Mouse (Mus musculus) forebrain, embryonic 11.5 days (tissue): ENCODE results near the gene Padi3. TPM values are rescaled to one million over a fixed set of nuclear protein-coding genes. Genes with fewer than 3 reads are reported as not detected.

Experiments used
- ATAC-seq: fragments of 200-750 bp; cut with Nextera tagmentation; replicated peaks from 2 replicates; pipeline ENCODE4 v1.8.0; 2017; ENCODE audit warnings: moderate TSS enrichment; ENCODE audit not compliant: low FRiP score
- DNase-seq: peaks from one replicate; pipeline ENCODE4 v3.0.0-alpha.2; 2017; ENCODE audit warnings: low spot score
- H3K27ac ChIP-seq: fragments of 300-500 bp; sonication (generic); 2 replicates; pipeline ENCODE4 v1.5.1; 2014; ENCODE audit warnings: low read depth, low read length
- H3K27me3 ChIP-seq: fragments of 300-500 bp; sonication (generic); 2 replicates; pipeline ENCODE4 v1.6.1; 2014; ENCODE audit warnings: mild to moderate bottlenecking, low read length, mixed read lengths; ENCODE audit not compliant: control insufficient read depth, insufficient read depth
- H3K36me3 ChIP-seq: fragments of 300-500 bp; sonication (generic); 2 replicates; pipeline ENCODE4 v1.6.1; 2014; ENCODE audit warnings: mild to moderate bottlenecking, low read length, moderate library complexity, mixed read lengths; ENCODE audit not compliant: control insufficient read depth, insufficient read depth
- H3K4me1 ChIP-seq: fragments of 300-500 bp; sonication (generic); replicated peaks from 2 replicates; pipeline ENCODE4 v1.6.1; 2014; ENCODE audit warnings: low read length, mixed read lengths; ENCODE audit not compliant: control insufficient read depth, insufficient read depth
- H3K4me2 ChIP-seq: fragments of 300-500 bp; sonication (generic); 2 replicates; pipeline ENCODE4 v1.6.1; 2014; ENCODE audit warnings: low read depth, mild to moderate bottlenecking, low read length, moderate library complexity, mixed read lengths; ENCODE audit not compliant: severe bottlenecking
- H3K4me3 ChIP-seq: fragments of 300-500 bp; sonication (generic); 2 replicates; pipeline ENCODE4 v1.5.1; 2014; ENCODE audit warnings: low read depth, low read length
- H3K9ac ChIP-seq: fragments of 300-500 bp; sonication (generic); 2 replicates; pipeline ENCODE4 v1.6.1; 2014; ENCODE audit warnings: low read length
- H3K9me3 ChIP-seq: fragments of 300-500 bp; sonication (generic); 2 replicates; pipeline ENCODE4 v1.6.1; 2016; ENCODE audit warnings: low read length, mixed read lengths; ENCODE audit not compliant: control insufficient read depth
- WGBS: fragments of 180-500 bp; shearing (Covaris S2); extraction: QIAGEN DNeasy Blood & Tissue Kit; methylation state at CpG from one replicate; pipeline ENCODE4 v1.1.7; 2014; 5-methylcytosine and 5-hydroxymethylcytosine counted together
- polyA plus RNA-seq: library from polyadenylated mRNA; unstranded; fragments of >200 nt; fragmentation: Nextera tagmentation; extraction: Ambion mirVana; gene quantifications from 2 replicates; pipeline ENCODE4 v1.2.1, GENCODE M21; 2014

Padi3 gene
- polyA plus RNA-seq, 1 experiment from 2014 or later, result not detected

DNA sequence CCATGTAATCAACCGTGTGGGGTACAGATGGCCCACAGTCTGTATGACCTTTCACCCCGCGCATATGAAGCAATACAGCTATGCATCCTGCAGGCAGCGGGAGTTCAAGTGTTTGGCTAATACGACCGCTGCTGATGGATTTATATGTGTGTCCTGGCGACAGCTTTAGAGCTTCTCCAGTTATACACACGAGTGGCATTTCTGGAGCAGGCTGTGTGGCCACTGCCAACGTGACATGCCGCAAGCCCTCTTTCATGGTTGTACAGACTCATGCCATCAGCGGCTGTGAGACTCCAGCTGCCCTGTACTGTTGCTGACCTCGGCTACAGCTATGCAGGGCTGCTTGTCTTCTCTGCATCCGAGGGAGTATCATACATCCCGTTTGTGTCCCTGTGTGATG is 29.9 kb downstream of the Padi3 start:
- no peaks in the 10 kb centered on the region for H3K4me1 ChIP-seq
- DNase-seq, result no peak
- H3K4me2 ChIP-seq, result no peak overlapping the region
- no peaks in the 10 kb centered on the region for H3K27me3 ChIP-seq
- H3K27ac ChIP-seq, result no peak overlapping the region
- no peak for ATAC-seq
- H3K36me3 ChIP-seq, result no peaks in the 10 kb centered on the region
- H3K9me3 ChIP-seq, result no peaks in the 10 kb centered on the region
- H3K4me3 ChIP-seq, result no peak overlapping the region
- WGBS, result 89% methylated on average over 14 of the region's 14 CpGs
- H3K9ac ChIP-seq, result no peak overlapping the region

DNA sequence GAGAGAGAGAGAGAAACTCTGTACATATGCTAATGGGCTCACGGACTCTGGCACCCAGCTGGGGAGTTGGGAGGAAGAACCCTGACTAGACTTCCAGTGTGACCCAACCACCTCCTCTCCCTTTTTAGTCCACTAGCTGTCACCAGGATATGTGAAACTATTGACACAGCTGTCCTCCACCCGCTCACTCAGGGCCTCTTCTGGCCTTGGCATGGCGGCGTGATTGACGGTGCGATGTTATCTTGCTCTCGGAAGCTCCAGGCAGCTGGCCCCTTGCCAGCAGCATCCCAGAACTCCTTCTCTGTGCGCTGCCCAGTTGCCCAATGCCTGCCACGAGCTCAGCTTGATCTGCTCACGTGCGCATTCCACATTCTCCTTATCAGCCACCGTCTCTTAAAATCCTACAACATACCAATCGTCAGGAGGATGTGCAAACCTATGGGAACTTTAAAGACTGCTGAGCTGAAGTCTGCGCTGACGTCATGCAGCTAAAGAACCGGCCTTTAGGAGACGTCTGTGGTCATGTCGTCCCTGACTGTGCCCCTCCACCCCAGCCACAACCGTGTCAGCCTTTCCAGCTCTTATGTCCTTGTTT is 30.5 kb downstream of the Padi3 start:
- Histone ChIP-seq H3K27me3 (no peaks in the 10 kb centered on the region), H3K9ac (no peak overlapping the region), H3K36me3 (no peaks in the 10 kb centered on the region), H3K4me2 (no peak overlapping the region), H3K9me3 (no peaks in the 10 kb centered on the region), H3K4me3 (no peak overlapping the region), H3K27ac (no peak overlapping the region), H3K4me1 (no peaks in the 10 kb centered on the region)
- DNase-seq (peak; percentile 62), ATAC-seq (no peak)
- WGBS, result 77% methylated on average over 19 of the region's 19 CpGs

DNA sequence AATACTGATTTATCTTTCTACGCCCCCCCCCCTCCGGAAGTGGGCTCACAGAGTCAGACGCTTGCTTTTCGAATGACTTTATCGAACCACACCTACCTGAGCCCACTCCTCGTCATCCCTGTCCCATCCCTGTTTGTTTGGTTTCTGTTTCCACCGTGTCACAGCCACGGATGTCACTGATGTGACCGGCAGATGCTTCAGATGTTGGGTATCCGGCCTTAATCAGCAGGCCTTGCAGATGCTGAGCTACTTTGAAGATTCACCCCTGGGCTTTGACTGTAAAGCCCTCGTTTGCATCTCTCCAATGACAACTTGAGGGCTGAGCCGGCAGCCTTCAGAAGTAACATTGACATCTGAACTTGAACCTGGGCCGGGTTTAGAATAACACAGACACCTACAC is 33.8 kb downstream of the Padi3 start:
- Histone ChIP-seq H3K27me3 (no peaks in the 10 kb centered on the region), H3K9me3 (no peaks in the 10 kb centered on the region), H3K27ac (no peak overlapping the region), H3K4me3 (no peak overlapping the region), H3K4me2 (no peak overlapping the region), H3K9ac (no peak overlapping the region), H3K36me3 (no peaks in the 10 kb centered on the region), H3K4me1 (no peaks in the 10 kb centered on the region)
- WGBS, result 81% methylated on average over 13 of the region's 13 CpGs
- DNase-seq, result no peak
- no peak for ATAC-seq

DNA sequence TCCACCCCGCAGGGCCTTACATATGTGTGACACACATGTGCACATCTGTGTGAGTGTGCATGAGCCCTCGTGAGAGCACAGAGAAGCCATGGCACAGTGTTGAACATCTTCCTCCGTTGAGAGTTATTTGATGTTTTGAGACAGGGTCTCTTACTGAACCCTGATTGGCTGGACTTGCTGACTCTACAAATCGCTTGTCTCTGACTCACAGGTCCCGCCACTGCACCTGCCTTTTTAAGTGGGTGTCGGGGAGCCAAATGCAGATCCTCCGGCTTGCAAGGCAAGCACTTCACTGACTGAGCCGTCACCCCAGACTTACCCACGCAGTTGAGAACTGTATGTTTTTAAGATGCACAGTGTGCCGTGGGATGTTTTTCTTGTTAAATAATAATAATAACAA is 34.6 kb downstream of the Padi3 start:
- WGBS, result 88% methylated on average over 10 of the region's 10 CpGs
- Histone ChIP-seq H3K9ac (no peak overlapping the region), H3K9me3 (no peaks in the 10 kb centered on the region), H3K27ac (no peak overlapping the region), H3K36me3 (no peaks in the 10 kb centered on the region), H3K4me1 (no peaks in the 10 kb centered on the region), H3K27me3 (no peaks in the 10 kb centered on the region), H3K4me2 (no peak overlapping the region), H3K4me3 (no peak overlapping the region)
- ATAC-seq (no peak), DNase-seq (no peak)

DNA sequence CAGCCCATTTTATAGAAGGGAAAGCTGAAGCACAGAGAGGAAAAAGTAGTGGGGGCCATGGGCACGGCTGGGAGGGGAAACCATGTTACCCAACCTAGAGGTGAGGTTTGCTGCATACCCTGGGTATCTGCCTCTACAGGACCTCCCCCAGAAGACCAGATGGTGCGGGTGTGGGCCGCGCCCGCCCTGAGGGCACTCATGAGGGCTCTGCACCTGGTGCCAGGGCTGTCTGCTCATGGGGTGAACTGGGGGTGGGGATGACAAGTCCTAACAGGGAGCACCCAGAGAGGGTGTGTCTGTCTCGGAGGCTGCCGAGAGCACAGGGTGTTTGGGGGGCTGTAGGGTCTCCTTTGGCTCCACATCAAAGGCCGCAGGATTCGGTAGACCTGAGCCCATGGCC is 35.6 kb downstream of the Padi3 start:
- H3K4me1 ChIP-seq, result no peaks in the 10 kb centered on the region
- no peaks in the 10 kb centered on the region for H3K9me3 ChIP-seq
- H3K27ac ChIP-seq, result no peak overlapping the region
- no peak overlapping the region for H3K4me2 ChIP-seq
- no peak overlapping the region for H3K9ac ChIP-seq
- DNase-seq (no peak), ATAC-seq (no peak)
- H3K4me3 ChIP-seq, result no peak overlapping the region
- H3K36me3 ChIP-seq, result no peaks in the 10 kb centered on the region
- WGBS, result 79% methylated on average over 9 of the region's 9 CpGs
- no peaks in the 10 kb centered on the region for H3K27me3 ChIP-seq

DNA sequence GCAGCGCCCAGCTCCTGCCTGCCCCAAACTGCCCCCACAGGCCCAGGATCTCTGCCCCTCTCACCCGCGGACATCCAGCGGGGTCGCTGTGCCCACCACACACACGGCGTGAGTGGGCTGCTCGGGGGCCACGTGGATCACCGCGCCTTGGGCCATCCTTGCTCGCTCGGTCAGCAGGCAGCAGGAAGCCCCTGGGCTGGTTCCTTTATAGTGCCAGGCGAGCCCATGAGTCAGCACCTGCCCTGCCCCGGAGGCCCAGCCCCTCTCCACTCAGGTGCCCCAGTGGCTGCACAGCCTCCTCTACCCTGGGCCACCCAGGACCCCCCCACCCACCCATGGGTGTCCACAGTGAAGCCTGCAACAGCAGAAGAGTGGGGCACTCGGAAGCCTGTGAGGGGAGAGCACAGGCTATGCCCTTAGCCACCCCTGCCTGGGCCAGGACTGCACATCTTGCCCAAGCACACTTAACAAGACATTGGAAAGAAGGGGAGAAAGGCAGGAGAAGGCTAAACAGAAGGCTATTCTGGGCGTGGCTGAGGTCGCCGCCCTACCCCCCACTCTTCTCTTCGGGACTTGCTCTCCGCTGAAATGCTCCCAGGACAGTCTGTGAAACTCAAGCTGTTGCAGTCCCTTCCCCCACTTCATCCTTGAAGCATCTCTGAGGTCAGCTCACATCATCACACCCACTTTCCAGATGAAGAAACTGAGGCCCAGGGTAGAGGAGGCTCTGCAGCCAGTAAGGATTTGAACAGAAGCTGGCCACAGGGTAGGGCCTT is 36.2 kb downstream of the Padi3 start, which contains the start of gene Padi4:
Gene Padi4 (minus strand): TSS at position 212 of the 776 bp plus-strand sequence.
- DNase-seq (no peak), ATAC-seq (no peak)
- Histone ChIP-seq H3K36me3 (no peaks in the 10 kb centered on the region), H3K4me1 (no peaks in the 10 kb centered on the region), H3K27me3 (no peaks in the 10 kb centered on the region), H3K4me2 (no peak within 1 kb of the TSS), H3K4me3 (no peak within 1 kb of the TSS), H3K9me3 (no peaks in the 10 kb centered on the region), H3K27ac (no peak within 1 kb of the TSS), H3K9ac (no peak within 1 kb of the TSS)
- WGBS, result 87% methylated on average over 21 of the region's 21 CpGs

DNA sequence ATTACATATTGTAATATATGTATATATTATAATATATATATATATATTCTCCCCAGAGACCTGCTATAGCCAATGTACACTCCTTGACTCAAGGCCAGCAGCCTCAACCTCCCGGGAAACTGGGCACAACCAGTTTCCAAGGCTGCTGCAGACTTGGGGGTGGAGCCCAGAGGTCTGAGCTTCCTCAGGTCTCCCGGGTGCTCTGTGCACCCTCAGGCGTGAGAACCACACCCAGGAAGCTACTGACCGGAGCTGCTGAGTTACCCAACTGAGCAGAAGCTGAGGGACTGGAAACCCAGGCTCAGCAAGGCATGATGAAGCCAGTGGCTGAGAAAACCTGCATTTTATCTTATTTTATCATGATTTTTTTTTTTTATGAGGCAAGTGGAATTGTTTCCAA is 39.4 kb downstream of the Padi3 start:
- no peaks in the 10 kb centered on the region for H3K9me3 ChIP-seq
- ATAC-seq (no peak), DNase-seq (no peak)
- no peaks in the 10 kb centered on the region for H3K36me3 ChIP-seq
- 53% methylated on average over 4 of the region's 4 CpGs for WGBS
- H3K4me1 ChIP-seq, result no peaks in the 10 kb centered on the region
- H3K9ac ChIP-seq, result no peak overlapping the region
- no peak overlapping the region for H3K4me2 ChIP-seq
- no peak overlapping the region for H3K4me3 ChIP-seq
- H3K27me3 ChIP-seq, result no peaks in the 10 kb centered on the region
- no peak overlapping the region for H3K27ac ChIP-seq

DNA sequence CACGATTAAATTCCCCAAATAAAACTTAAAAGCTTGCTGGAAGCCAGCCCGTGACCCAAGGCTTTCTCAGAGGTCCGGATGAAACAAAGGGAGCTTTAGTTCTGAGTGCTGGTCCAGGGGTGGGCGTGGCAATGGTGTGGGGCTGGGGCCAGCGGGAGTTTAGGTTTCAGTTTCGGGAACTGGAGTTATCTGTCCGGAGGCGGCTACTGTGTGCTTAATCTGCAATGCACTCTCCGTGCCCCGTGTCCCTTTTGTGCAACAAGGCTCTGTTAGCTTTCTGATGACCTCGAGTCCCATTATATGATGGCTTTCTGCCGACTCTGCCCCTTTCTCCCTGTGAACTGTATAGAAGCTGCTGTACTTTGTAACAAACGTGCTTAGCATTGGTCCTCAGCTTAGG is 40.0 kb downstream of the Padi3 start:
- Histone ChIP-seq H3K36me3 (no peaks in the 10 kb centered on the region), H3K4me2 (0 out of 2 replicates have a peak overlapping the region, but pooled peaks have one; percentile 16), H3K4me3 (no peak overlapping the region), H3K27me3 (no peaks in the 10 kb centered on the region), H3K9me3 (no peaks in the 10 kb centered on the region), H3K27ac (no peak overlapping the region), H3K9ac (no peak overlapping the region), H3K4me1 (no peaks in the 10 kb centered on the region)
- ATAC-seq (no peak), DNase-seq (no peak)
- WGBS, result 8% methylated on average over 13 of the region's 13 CpGs

DNA sequence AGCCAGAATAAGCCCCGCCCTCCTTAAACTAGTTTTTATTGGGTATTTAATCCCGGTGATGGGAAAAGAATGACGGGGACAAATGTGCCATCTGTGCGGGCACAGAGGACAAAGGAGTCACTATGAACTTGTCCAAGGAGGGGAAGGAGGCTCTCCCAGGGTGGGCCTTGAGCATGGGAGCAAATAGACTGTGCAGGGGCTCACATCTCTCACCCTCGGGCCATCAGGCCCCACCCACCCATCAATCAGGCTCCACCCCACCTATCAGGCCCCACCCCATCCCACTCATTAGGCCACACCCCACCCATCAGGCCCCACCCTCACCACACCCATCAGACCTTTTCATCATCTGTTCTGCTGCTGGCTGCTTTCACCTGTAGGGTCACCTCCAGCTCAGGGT is 41.5 kb downstream of the Padi3 start:
- no peaks in the 10 kb centered on the region for H3K36me3 ChIP-seq
- no peak overlapping the region for H3K9ac ChIP-seq
- H3K4me3 ChIP-seq, result no peak overlapping the region
- ATAC-seq (no peak), DNase-seq (no peak)
- no peak overlapping the region for H3K4me2 ChIP-seq
- WGBS, result 93% methylated on average over 5 of the region's 5 CpGs
- no peaks in the 10 kb centered on the region for H3K9me3 ChIP-seq
- H3K27ac ChIP-seq, result no peak overlapping the region
- H3K4me1 ChIP-seq, result no peaks in the 10 kb centered on the region
- no peaks in the 10 kb centered on the region for H3K27me3 ChIP-seq
